Mouse (Mus musculus): ENCODE data around the gene Zfp109. TPM values are rescaled to one million over a fixed set of nuclear protein-coding genes. Genes with fewer than 3 reads are reported as not detected.
A peak's percentile ranks its signal among the peaks of the same experiment; 100 is the strongest.
"Not testable (repeated sequence)": the region's sequence is repeated elsewhere in the genome, so short reads cannot be mapped to it uniquely, and the experiment has no call there.

Zfp109 gene
- 4.4 and 4.5 TPM in 2 replicates for polyA plus RNA-seq (2015; fragmentation: Nextera tagmentation; extraction: Ambion mirVana)

DNA sequence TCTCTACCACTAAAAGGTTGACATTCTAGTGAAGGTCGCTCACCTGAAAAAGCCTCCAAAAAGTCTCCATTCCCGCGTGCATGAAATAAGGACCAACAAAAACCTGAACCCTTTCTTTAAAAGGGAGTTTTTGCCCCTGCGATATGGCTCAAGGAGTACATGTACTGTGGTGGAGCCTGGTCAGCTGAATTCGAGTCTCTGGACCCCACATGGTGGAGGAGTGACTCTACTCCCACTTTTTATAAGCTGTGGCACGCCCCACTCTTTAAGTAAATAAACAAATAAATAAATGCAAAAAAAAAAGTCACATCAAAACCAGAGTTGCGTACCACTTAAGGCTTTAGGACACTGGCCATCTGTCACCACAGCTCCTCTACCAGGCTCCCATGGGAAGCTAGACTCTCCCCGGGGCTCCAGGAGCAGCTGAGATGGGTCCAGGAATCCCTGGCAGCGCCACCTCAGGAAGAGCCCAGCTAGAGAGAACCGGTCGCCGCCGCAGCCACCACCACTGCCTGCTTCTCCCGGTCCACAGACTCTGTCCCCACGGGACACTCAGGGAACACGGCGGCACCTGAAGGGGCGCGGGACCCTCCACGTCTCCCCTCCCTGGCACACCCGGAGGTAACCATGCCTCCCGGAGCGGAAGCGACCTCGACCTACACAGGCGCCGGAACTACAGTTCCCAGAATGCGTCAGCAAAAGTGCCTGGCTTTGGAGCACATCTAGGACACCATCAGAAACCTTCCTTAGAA is at the start of gene Zfp109:
TSS of gene Zfp109 (minus strand) at position 521 of the 752 bp plus-strand sequence.
- ATAC-seq (ENCODE audit: low FRiP score): peak; percentile 93
- Histone ChIP-seq H3K9ac (replicated peaks) (peak within 1 kb of the TSS; percentile 68), H3K4me3 (replicated peaks) (peak within 1 kb of the TSS; percentile 75), H3K4me2 (peak within 1 kb of the TSS; percentile 74), H3K36me3 (peaks cover 9% of the 10 kb centered on the region; the same call in 1 of the 2 replicates), H3K27ac (replicated peaks) (peak within 1 kb of the TSS; percentile 49; the same call in 1 of the 2 replicates), H3K9me3 (replicated peaks) (no peaks in the 10 kb centered on the region), H3K4me1 (peaks cover 16% of the 10 kb centered on the region), H3K27me3 (replicated peaks) (0 out of 2 replicates have a peak, but pooled peaks cover 3% of the 10 kb centered on the region)
- 7% methylated on average over 28 of the region's 28 CpGs for whole genome bisulfite sequencing

DNA sequence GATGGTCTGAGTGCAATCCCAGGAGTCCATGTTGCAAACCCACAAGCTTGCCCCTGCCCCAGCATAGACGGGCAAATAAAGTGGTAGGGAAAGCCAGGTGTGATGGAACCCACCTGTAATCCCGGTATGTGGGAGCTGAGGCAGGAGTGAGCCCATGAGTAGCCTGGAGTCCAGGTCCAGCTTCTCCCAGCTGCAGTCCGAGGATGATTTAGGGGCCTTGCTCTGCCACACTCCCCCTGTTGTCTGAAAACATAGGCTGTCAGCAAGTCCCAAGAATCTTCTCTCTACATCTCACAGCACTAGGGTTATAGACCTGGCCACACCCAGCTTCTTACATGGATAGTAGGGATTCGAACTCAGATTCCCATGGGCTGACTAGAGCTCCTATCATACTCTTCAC is 49.6 kb upstream of the Zfp109 start:
- no peak for ATAC-seq (ENCODE audit: low FRiP score)
- Histone ChIP-seq H3K27me3 (replicated peaks) (no peaks in the 10 kb centered on the region), H3K4me1 (no peaks in the 10 kb centered on the region), H3K9me3 (replicated peaks) (no peaks in the 10 kb centered on the region), H3K9ac (replicated peaks) (no peak overlapping the region), H3K4me3 (replicated peaks) (no peak overlapping the region), H3K4me2 (no peak overlapping the region), H3K36me3 (peaks cover 56% of the 10 kb centered on the region), H3K27ac (replicated peaks) (no peak overlapping the region)
- WGBS: 85% methylated on average over 4 of the region's 4 CpGs

DNA sequence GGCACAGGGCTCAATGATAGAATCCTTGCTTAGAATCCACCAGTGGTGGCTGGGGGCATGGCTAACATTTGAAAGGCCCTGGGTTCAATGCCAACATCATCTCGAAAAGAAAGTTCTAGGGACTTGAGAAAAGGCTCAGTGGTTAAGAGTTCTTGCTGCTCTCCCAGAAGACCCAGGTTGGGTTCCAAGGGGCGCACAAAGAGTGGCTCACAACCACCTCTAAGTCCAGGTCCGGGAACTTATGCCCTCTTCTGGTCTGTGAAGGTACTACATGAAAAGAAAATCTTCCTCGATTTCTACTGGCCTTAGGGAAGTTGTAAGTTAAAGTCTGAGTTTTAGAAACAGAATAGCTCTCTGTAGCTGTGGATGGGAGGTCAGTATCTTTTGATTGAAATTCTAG is 48.7 kb upstream of the Zfp109 start:
- 51% methylated on average over 4 of the region's 4 CpGs for WGBS

DNA sequence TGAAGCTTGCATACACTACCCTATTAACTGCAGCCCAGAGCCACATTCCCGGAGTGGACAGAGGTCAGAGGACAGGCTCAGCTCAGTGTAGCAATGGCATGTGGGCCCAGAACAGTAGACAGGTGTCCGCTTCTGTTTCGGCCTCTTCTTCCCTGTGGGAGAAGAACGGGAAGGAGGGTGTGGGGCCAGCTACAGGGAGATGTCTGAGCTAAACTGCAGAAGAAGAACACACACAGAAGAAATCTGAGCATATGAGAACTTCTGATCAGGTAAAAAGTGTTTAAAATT is 43.4 kb upstream of the Zfp109 start:
- ATAC-seq (ENCODE audit: low FRiP score): no peak
- H3K36me3 ChIP-seq: peaks cover 11% of the 10 kb centered on the region
- 75% methylated on average over 4 of the region's 4 CpGs for WGBS
- H3K27ac ChIP-seq (replicated peaks): no peak overlapping the region
- no peaks in the 10 kb centered on the region for H3K9me3 ChIP-seq (replicated peaks)
- H3K27me3 ChIP-seq (replicated peaks): no peaks in the 10 kb centered on the region
- no peak overlapping the region for H3K4me2 ChIP-seq
- no peak overlapping the region for H3K9ac ChIP-seq (replicated peaks)
- no peak overlapping the region for H3K4me3 ChIP-seq (replicated peaks)
- no peaks in the 10 kb centered on the region for H3K4me1 ChIP-seq

More for the DNA sequence above, 48.7 kb upstream of the Zfp109 start:
- Histone ChIP-seq H3K27me3 (replicated peaks) (no peaks in the 10 kb centered on the region), H3K4me2 (no peak overlapping the region), H3K27ac (replicated peaks) (no peak overlapping the region), H3K4me3 (replicated peaks) (no peak overlapping the region), H3K36me3 (peaks cover 48% of the 10 kb centered on the region), H3K9ac (replicated peaks) (no peak overlapping the region), H3K9me3 (replicated peaks) (no peaks in the 10 kb centered on the region), H3K4me1 (no peaks in the 10 kb centered on the region)
- ATAC-seq (ENCODE audit: low FRiP score): no peak

DNA sequence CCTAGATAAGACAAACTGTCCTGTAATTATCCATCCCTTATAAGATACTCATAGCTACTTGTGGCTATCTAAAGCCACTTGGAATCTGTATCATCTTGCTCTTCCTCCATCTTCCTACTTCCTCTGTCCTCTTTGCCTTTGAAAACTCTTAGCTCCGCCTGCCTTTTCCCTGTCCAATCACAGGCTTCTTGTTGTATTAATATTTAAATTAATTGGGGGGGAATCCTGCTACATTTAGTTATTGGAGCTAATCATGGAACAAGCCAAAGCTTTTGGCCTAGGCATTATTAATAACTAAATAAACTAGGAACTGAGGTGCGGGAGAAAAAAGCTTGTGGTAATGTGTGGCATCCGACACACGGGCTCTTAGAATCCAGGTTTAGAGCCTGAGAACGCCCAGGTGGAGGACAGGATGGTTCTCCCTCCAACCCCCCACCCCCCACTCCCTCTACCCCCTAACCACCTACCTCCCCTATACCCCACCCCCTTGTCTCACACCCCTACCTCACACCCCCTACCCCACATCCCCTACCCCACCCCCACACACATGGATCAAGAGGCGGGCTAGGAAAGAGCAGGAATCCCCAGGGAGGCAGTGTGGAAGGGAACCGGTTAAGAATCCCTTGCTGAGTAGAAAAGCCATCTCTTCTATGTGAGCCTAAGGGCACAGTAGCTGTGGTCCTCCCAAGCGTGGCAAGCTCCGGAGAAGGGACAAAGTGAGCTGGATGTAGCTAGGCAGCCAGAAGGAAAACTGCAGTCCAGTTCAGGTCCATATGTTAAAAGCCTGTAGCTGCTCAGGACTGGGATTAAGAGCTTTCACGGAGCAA is 42.9 kb upstream of the Zfp109 start:
- Histone ChIP-seq H3K36me3 (peaks cover 14% of the 10 kb centered on the region), H3K4me3 (replicated peaks) (no peak overlapping the region), H3K27me3 (replicated peaks) (no peaks in the 10 kb centered on the region), H3K9ac (replicated peaks) (no peak overlapping the region), H3K27ac (replicated peaks) (no peak overlapping the region), H3K9me3 (replicated peaks) (no peaks in the 10 kb centered on the region), H3K4me1 (no peaks in the 10 kb centered on the region), H3K4me2 (no peak overlapping the region)
- ATAC-seq (ENCODE audit: low FRiP score): no peak
- 63% methylated on average over 10 of the region's 10 CpGs for WGBS

DNA sequence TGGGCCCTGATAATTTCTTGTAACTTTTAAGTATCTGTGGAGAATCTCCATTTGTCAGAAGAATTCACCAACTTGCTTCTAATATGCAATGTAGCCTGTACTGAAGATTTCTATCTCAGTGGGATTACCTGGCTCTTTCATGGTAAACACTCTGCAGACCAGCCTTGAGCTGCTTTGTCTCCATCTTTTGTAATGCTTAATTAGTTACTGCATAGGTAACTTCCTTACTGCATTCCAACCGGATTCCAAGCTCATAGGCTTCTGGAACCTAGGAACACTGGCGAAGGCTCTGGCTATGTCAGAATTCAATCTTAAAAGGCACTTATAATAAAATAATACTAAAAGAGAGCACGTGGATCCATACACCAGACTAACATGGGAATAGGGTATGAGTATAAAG is 41.4 kb upstream of the Zfp109 start:
- H3K27ac ChIP-seq (replicated peaks); ATAC-seq (ENCODE audit: low FRiP score); H3K4me3 ChIP-seq (replicated peaks); H3K9me3 ChIP-seq (replicated peaks); H3K9ac ChIP-seq (replicated peaks); H3K4me1 ChIP-seq; H3K4me2 ChIP-seq; H3K27me3 ChIP-seq (replicated peaks): not testable (repeated sequence)
- 86% methylated on average over 3 of the region's 3 CpGs for whole genome bisulfite sequencing
- H3K36me3 ChIP-seq: peaks cover 28% of the 10 kb centered on the region

DNA sequence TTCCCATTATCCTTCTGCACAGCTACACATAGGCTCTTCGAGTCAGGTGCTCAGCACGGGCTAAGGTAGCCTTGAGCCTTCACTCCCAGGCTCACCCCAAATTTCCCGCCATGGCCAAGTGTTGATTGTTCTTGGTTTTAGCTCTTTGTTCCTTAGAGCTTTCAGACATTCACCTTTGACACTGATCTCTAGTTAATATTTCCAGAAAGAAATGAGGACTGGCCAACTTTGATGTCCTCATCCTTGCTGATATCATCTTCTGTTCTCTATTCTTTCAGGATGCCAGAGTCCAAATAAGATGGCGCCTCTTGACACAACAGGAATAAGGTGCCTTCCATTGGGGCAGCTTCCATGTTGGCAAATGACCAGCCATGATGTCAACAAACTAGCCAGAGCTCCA is 37.1 kb upstream of the Zfp109 start:
- Histone ChIP-seq H3K27ac (replicated peaks) (no peak overlapping the region), H3K4me3 (replicated peaks) (no peak overlapping the region), H3K9me3 (replicated peaks) (no peaks in the 10 kb centered on the region), H3K27me3 (replicated peaks) (no peaks in the 10 kb centered on the region), H3K4me1 (peaks cover 11% of the 10 kb centered on the region), H3K4me2 (no peak overlapping the region), H3K36me3 (peaks cover 31% of the 10 kb centered on the region), H3K9ac (replicated peaks) (no peak overlapping the region)
- ATAC-seq (ENCODE audit: low FRiP score): no peak
- 98% methylated on average over 4 of the region's 4 CpGs for WGBS

DNA sequence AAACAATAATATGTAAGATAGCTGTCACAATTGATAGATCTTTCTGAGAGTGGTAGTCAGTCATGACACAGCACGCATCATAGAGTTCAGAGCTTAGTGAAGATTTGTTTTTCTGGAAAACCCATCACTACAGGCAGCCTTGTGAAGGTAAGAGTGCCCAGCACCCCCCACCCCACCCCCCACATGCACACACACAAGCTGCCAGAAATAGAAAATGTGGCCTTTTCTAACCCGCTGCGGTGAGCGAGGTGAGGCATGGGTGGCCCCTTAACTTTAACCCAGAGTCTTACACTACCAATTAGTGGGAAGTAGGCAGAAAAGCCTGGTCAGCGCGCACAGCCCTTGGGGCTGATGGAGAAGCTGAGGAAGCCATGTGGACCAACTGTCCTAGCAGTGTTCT is 33.8 kb upstream of the Zfp109 start:
- no peak overlapping the region for H3K27ac ChIP-seq (replicated peaks)
- ATAC-seq (ENCODE audit: low FRiP score): no peak
- 98% methylated on average over 6 of the region's 6 CpGs for WGBS

DNA sequence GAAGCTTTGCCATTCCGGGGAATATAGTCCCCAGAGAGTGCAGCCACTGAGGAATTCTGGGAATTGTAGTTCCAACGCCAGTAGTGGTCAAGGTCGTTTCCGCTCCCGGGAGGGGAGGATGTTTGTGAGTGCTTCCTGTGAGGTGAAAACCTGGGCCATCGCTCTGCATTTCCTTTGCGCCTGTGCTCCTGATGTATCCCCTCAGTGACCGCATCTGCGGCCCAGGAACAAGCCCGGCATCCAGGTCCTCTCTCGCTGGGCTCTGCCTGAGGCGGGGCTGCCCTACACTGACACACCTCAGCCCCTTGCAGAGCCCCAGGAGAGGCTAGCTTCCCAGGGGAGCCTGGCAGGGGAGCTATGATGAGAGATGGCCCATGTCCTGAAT is 32.9 kb upstream of the Zfp109 start, which contains the start of gene Zfp93:
TSS of gene Zfp93 (plus strand) at position 133 of the 385 bp plus-strand sequence.
- H3K9ac ChIP-seq (replicated peaks): peak within 1 kb of the TSS; percentile 84

More for the DNA sequence above, 33.8 kb upstream of the Zfp109 start:
- Histone ChIP-seq H3K9ac (replicated peaks) (no peak overlapping the region), H3K4me2 (peak overlapping the region; percentile 90; the same call in 1 of the 2 replicates), H3K4me3 (replicated peaks) (no peak overlapping the region), H3K9me3 (replicated peaks) (no peaks in the 10 kb centered on the region), H3K4me1 (peaks cover 13% of the 10 kb centered on the region), H3K36me3 (peaks cover 24% of the 10 kb centered on the region), H3K27me3 (replicated peaks) (no peaks in the 10 kb centered on the region)

DNA sequence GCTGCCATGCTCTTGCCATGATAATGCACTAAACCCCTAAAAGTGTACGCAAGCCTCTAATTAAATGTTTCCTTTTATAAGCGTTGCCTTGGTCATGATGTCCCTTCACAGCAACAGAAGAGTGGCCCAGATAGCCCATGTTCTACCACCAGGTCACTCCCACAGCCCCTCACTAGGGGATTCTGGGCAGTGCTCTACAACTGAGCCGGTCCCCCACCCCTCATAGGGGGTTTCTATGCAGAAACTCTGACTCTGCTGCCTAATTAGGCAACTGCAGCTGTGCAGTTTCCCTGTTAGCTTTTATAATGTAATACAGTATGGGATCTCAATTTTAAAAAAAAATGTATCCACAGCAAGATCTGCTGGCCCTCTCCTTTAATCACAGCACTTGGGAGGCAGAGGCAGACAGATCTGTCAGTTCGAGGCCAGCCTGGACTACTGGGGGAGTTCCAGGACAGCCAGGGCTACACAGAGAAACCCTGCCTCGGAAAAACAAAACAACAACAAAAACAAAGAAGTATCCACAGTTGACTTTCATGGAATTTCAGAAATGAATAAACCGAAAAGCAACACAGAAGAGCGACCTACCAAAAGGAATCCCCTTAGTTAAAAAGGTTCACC is 32.4 kb upstream of the Zfp109 start:
- H3K27ac ChIP-seq (replicated peaks): peak overlapping the region; percentile 86; the same call in 1 of the 2 replicates
- peak overlapping the region; percentile 84 for H3K9ac ChIP-seq (replicated peaks)
- ATAC-seq (ENCODE audit: low FRiP score): peak; percentile 62
- 40% methylated on average over 7 of the region's 7 CpGs for WGBS
- peak overlapping the region; percentile 90 for H3K4me2 ChIP-seq
- H3K36me3 ChIP-seq: peaks cover 14% of the 10 kb centered on the region
- no peaks in the 10 kb centered on the region for H3K9me3 ChIP-seq (replicated peaks)
- no peaks in the 10 kb centered on the region for H3K27me3 ChIP-seq (replicated peaks)
- peaks cover 13% of the 10 kb centered on the region for H3K4me1 ChIP-seq
- peak overlapping the region; percentile 67 for H3K4me3 ChIP-seq (replicated peaks)

More for the DNA sequence above, 32.9 kb upstream of the Zfp109 start, which contains the start of gene Zfp93:
- Histone ChIP-seq H3K36me3 (peaks cover 19% of the 10 kb centered on the region), H3K4me1 (peaks cover 13% of the 10 kb centered on the region), H3K4me2 (peak within 1 kb of the TSS; percentile 90), H3K27ac (replicated peaks) (peak within 1 kb of the TSS; percentile 86), H3K4me3 (replicated peaks) (peak within 1 kb of the TSS; percentile 67), H3K9me3 (replicated peaks) (no peaks in the 10 kb centered on the region), H3K27me3 (replicated peaks) (no peaks in the 10 kb centered on the region)
- peak; percentile 92 for ATAC-seq (ENCODE audit: low FRiP score)
- 0% methylated on average over 12 of the region's 12 CpGs for WGBS

DNA sequence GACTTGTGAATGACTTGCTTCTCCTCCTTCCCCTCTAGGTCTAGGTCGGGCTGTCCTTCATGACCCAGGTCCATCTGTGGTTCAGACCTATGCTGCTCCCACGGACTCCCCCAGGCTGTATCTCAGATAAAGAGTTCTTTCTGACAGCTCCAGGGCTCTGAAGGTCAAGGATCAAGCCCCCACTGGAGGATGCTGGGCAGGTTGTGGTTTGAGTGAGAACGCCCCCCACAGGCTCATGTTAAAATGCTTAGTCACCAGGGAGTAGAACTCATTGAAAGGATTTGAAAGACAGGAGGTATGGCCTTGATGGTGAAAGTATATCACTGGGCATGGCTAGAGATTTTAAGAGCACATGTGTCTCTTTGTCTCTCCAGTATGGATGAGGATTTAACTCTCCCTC is 31.9 kb upstream of the Zfp109 start:
- H3K4me1 ChIP-seq: peaks cover 13% of the 10 kb centered on the region
- no peak overlapping the region for H3K27ac ChIP-seq (replicated peaks)
- peak; percentile 18; the same call in 1 of the 2 replicates for ATAC-seq (ENCODE audit: low FRiP score)
- H3K9ac ChIP-seq (replicated peaks): no peak overlapping the region
- WGBS: 79% methylated on average over 3 of the region's 3 CpGs
- no peaks in the 10 kb centered on the region for H3K9me3 ChIP-seq (replicated peaks)
- peak overlapping the region; percentile 67; the same call in 1 of the 2 replicates for H3K4me3 ChIP-seq (replicated peaks)
- H3K36me3 ChIP-seq: peaks cover 9% of the 10 kb centered on the region
- peak overlapping the region; percentile 90 for H3K4me2 ChIP-seq
- no peaks in the 10 kb centered on the region for H3K27me3 ChIP-seq (replicated peaks)
